Mouse (Mus musculus): ENCODE measurements around the gene Hoxb1.

DNA sequence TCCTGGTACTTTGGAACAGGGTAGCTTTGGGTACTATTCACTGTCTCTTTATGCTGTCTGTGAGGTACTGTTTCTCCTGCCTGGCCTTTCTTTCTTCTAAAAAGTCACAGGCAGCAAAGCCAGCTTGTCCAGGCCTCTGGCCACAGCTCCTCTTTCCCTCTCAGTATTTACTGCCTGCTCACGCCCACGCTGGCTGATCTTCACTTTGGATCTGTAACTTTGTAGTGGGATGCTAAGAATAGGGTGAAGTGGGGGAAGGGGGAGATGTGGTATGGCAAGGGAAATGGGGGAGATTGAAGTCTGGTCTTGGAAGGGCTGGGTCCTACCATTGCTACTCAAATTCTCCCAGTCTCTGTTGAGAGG is 31.6 kb upstream of the Hoxb1 start:
- no peak for TF ChIP-seq CTCF (IDR thresholded peaks at IDR 0.05; ENCODE audit: low read depth)
- TF ChIP-seq EP300 (optimal IDR thresholded peaks at IDR 0.05): no peak
